Mouse (Mus musculus) T-helper 2 cell (primary cell): ENCODE results near the gene Tmem63c.

Source experiments
- in situ Hi-C: fragments of 300-600 bp; cut with MboI, MseI; formaldehyde crosslinking; loops from one replicate; pipeline ENCODE4 v1.15.1; 2025; ENCODE audit warnings: high pct_unique_total_duplicates

Gene Tmem63c

GRCm38 (mm10) chr12:87052661-87053321 lies 31.7 kb downstream of the Tmem63c start:
- in situ Hi-C loops: no loop called here

- in situ Hi-C loops: no loop called here
Measured at GRCm38 (mm10) chr12:87054873-87055272, 33.7 kb downstream of the Tmem63c start.

- in situ Hi-C loops: no loop called here
Measured at GRCm38 (mm10) chr12:87057066-87057465, 35.9 kb downstream of the Tmem63c start.

- in situ Hi-C loops: no loop called here
Measured at GRCm38 (mm10) chr12:87065446-87065845, 44.3 kb downstream of the Tmem63c start.

GRCm38 (mm10) chr12:87066429-87066828 lies 45.3 kb downstream of the Tmem63c start:
- in situ Hi-C loops: no loop called here

GRCm38 (mm10) chr12:87070520-87070919 lies 49.4 kb downstream of the Tmem63c start:
- in situ Hi-C loops: no loop called here

- in situ Hi-C loops: no loop called here
Measured at GRCm38 (mm10) chr12:87076610-87077009, 55.5 kb downstream of the Tmem63c start.

GRCm38 (mm10) chr12:87082797-87083196 lies 61.7 kb downstream of the Tmem63c start:
- in situ Hi-C loops: no loop called here

- in situ Hi-C loops: no loop called here
Measured at GRCm38 (mm10) chr12:87087236-87087635, 66.1 kb downstream of the Tmem63c start.

GRCm38 (mm10) chr12:87088331-87088730 lies 67.2 kb downstream of the Tmem63c start:
- in situ Hi-C loops: no loop called here

- in situ Hi-C loops: no loop called here
Measured at GRCm38 (mm10) chr12:87089255-87089654, 68.1 kb downstream of the Tmem63c start.

GRCm38 (mm10) chr12:87089701-87090100 lies 68.6 kb downstream of the Tmem63c start:
- in situ Hi-C loops: no loop called here

GRCm38 (mm10) chr12:87091916-87092315 lies 70.8 kb downstream of the Tmem63c start:
- in situ Hi-C loops: no loop called here

GRCm38 (mm10) chr12:87093249-87093648 lies 72.1 kb downstream of the Tmem63c start:
- in situ Hi-C loops: no loop called here

GRCm38 (mm10) chr12:87093671-87094070 lies 72.5 kb downstream of the Tmem63c start:
- in situ Hi-C loops: no loop called here

GRCm38 (mm10) chr12:87100331-87100730 lies 79.2 kb downstream of the Tmem63c start:
- in situ Hi-C loops: no loop called here

GRCm38 (mm10) chr12:87102165-87102631 lies 81.1 kb downstream of the Tmem63c start, which contains the start of gene Ngb:
Gene Ngb, minus strand, starts transcription at chr12:87102539.
- in situ Hi-C loops: no loop called here

GRCm38 (mm10) chr12:87103471-87103870 lies 82.3 kb downstream of the Tmem63c start:
- in situ Hi-C loops: no loop called here

- in situ Hi-C loops: no loop called here
Measured at GRCm38 (mm10) chr12:87104796-87105195, 83.7 kb downstream of the Tmem63c start.

- in situ Hi-C loops: no loop called here
Measured at GRCm38 (mm10) chr12:87107357-87107977, 86.3 kb downstream of the Tmem63c start.

GRCm38 (mm10) chr12:87121918-87122589 lies 100.9 kb downstream of the Tmem63c start:
- in situ Hi-C loops: no loop called here

GRCm38 (mm10) chr12:87127256-87127655 lies 106.1 kb downstream of the Tmem63c start:
- in situ Hi-C loops: no loop called here

GRCm38 (mm10) chr12:87130224-87130623 lies 109.1 kb downstream of the Tmem63c start:
- in situ Hi-C loops: no loop called here
